Mouse (Mus musculus) MEL (cell line): ENCODE measurements around the gene Hrh1. TPM values are rescaled to one million over a fixed set of nuclear protein-coding genes. Genes with fewer than 3 reads are reported as not detected.

ENCODE experiments used
- DNase-seq: peaks from one replicate; pipeline ENCODE4 v3.0.0; 2011; ENCODE audit warnings: low read depth, low spot score
- H3K27ac ChIP-seq: 2 replicates; pipeline ENCODE4 v1.5.1; 2012; ENCODE audit warnings: low read depth, mild to moderate bottlenecking, control low read depth, low read length, moderate library complexity; ENCODE audit not compliant: control insufficient read depth
- H3K27me3 ChIP-seq, 2 experiments: fragments of 150-350 bp in 1 of 2; sonication (generic) in 1 of 2; 2 replicates each; pipeline ENCODE4 v1.6.1; 2012; ENCODE audit warnings: low read length in 2 of 2, mild to moderate bottlenecking in 2 of 2, improper control_type of control experiment in 1 of 2, moderate library complexity in 1 of 2; ENCODE audit not compliant: insufficient read depth in 2 of 2, control insufficient read depth in 1 of 2
- H3K36me3 ChIP-seq, 2 experiments: 2 replicates each; pipeline ENCODE4 v1.6.1; 2012 to 2014; ENCODE audit warnings: low read length in 2 of 2, improper control_type of control experiment in 1 of 2, inconsistent platforms in 1 of 2, mild to moderate bottlenecking in 1 of 2; ENCODE audit not compliant: insufficient read depth in 2 of 2, control insufficient read depth in 1 of 2
- H3K4me1 ChIP-seq, 2 experiments: fragments of 150-350 bp in 1 of 2; sonication (generic) in 1 of 2; 2 replicates each; pipeline ENCODE4 v1.6.1; 2012; ENCODE audit warnings: low read length in 2 of 2, improper control_type of control experiment in 1 of 2, mild to moderate bottlenecking in 1 of 2; ENCODE audit not compliant: insufficient read depth in 2 of 2, control insufficient read depth in 1 of 2
- H3K4me3 ChIP-seq, 2 experiments: fragments of 150-350 bp in 1 of 2; sonication (generic) in 1 of 2; 2 replicates each; pipeline ENCODE4 v1.5.1; 2012; ENCODE audit warnings: low read depth in 2 of 2, low read length in 2 of 2, mild to moderate bottlenecking in 2 of 2, moderate library complexity in 2 of 2, control low read depth in 1 of 2, improper control_type of control experiment in 1 of 2; ENCODE audit not compliant: control insufficient read depth in 1 of 2, insufficient read depth in 1 of 2
- H3K79me2 ChIP-seq: 2 replicates; pipeline ENCODE4 v1.6.1; 2012; ENCODE audit warnings: mild to moderate bottlenecking, low read length, moderate library complexity; ENCODE audit not compliant: control insufficient read depth, poor library complexity, insufficient read depth
- H3K9ac ChIP-seq: 2 replicates; pipeline ENCODE4 v1.6.1; 2012; ENCODE audit warnings: low read depth, mild to moderate bottlenecking, control low read depth, low read length, moderate library complexity; ENCODE audit not compliant: control insufficient read depth, poor library complexity, severe bottlenecking
- H3K9me3 ChIP-seq: fragments of 150-350 bp; sonication (generic); replicated peaks from 2 replicates; pipeline ENCODE4 v1.6.1; 2012; ENCODE audit warnings: mild to moderate bottlenecking, low read length, improper control_type of control experiment, moderate library complexity; ENCODE audit not compliant: insufficient read depth
- CHD2 ChIP-seq: IDR thresholded peaks from 2 replicates; pipeline ENCODE4 v1.6.1; 2011; ENCODE audit warnings: low read length, improper control_type of control experiment
- CTCF ChIP-seq, 3 experiments: IDR thresholded peaks in 2 of 3; conservative IDR thresholded peaks in 1 of 3; 2 replicates each; pipeline ENCODE4 v1.5.1; 2011 to 2012; ENCODE audit warnings: low read length in 3 of 3, low read depth in 2 of 3, mild to moderate bottlenecking in 2 of 3, improper control_type of control experiment in 1 of 3, inconsistent platforms in 1 of 3, mixed read lengths in 1 of 3, moderate library complexity in 1 of 3; ENCODE audit not compliant: control insufficient read depth in 1 of 3, insufficient read depth in 1 of 3, poor library complexity in 1 of 3, severe bottlenecking in 1 of 3
- HCFC1 ChIP-seq: IDR thresholded peaks from 2 replicates; pipeline ENCODE4 v1.6.1; 2012; ENCODE audit warnings: low read depth, mild to moderate bottlenecking, inconsistent platforms, low read length, improper control_type of control experiment, moderate library complexity
- JUND ChIP-seq: IDR thresholded peaks from 2 replicates; pipeline ENCODE4 v1.6.1; 2011; ENCODE audit warnings: low read depth, mild to moderate bottlenecking, improper control_type of control experiment, low read length
- MAZ ChIP-seq: IDR thresholded peaks from 2 replicates; pipeline ENCODE4 v1.6.1; 2012; ENCODE audit warnings: low read depth, mild to moderate bottlenecking, inconsistent platforms, low read length, improper control_type of control experiment
- MEF2A ChIP-seq: IDR thresholded peaks from 2 replicates; pipeline ENCODE4 v1.6.1; 2014; ENCODE audit warnings: low read depth, mild to moderate bottlenecking, inconsistent platforms, low read length, improper control_type of control experiment; ENCODE audit not compliant: poor library complexity, insufficient replicate concordance, severe bottlenecking; ENCODE audit errors: extremely low read depth
- MYB ChIP-seq: IDR thresholded peaks from 2 replicates; pipeline ENCODE4 v1.6.1; 2011; ENCODE audit warnings: mild to moderate bottlenecking, low read depth, low read length, improper control_type of control experiment
- NELFE ChIP-seq: IDR thresholded peaks from 2 replicates; pipeline ENCODE4 v1.6.1; 2011; ENCODE audit warnings: low read depth, low read length, improper control_type of control experiment
- NRF1 ChIP-seq: IDR thresholded peaks from 2 replicates; pipeline ENCODE4 v1.6.1; 2014; ENCODE audit warnings: low read depth, mild to moderate bottlenecking, inconsistent platforms, low read length, improper control_type of control experiment, moderate library complexity; ENCODE audit not compliant: poor library complexity, insufficient read depth, severe bottlenecking
- RCOR1 ChIP-seq: IDR thresholded peaks from 2 replicates; pipeline ENCODE4 v1.6.1; 2012; ENCODE audit warnings: low read depth, mild to moderate bottlenecking, inconsistent platforms, low read length, improper control_type of control experiment
- SMC3 ChIP-seq: IDR thresholded peaks from 2 replicates; pipeline ENCODE4 v1.6.1; 2011; ENCODE audit warnings: low read depth, low read length, improper control_type of control experiment
- TAL1 ChIP-seq: IDR thresholded peaks from 2 replicates; pipeline ENCODE4 v1.6.1; 2012; ENCODE audit warnings: mild to moderate bottlenecking, inconsistent platforms, low read length, moderate library complexity, mixed read lengths
- TCF12 ChIP-seq: IDR thresholded peaks from 2 replicates; pipeline ENCODE4 v1.6.1; 2014; ENCODE audit warnings: low read depth, mild to moderate bottlenecking, inconsistent platforms, low read length, improper control_type of control experiment, moderate library complexity
- USF1 ChIP-seq: IDR thresholded peaks from 2 replicates; pipeline ENCODE4 v1.6.1; 2014; ENCODE audit warnings: low read depth, mild to moderate bottlenecking, inconsistent platforms, low read length, improper control_type of control experiment, moderate library complexity
- ZMIZ1 ChIP-seq: IDR thresholded peaks from 2 replicates; pipeline ENCODE4 v1.6.1; 2012; ENCODE audit warnings: low read depth, mild to moderate bottlenecking, inconsistent platforms, low read length, improper control_type of control experiment, moderate library complexity
- polyA plus RNA-seq, 2 experiments: library from polyadenylated mRNA; stranded (reverse) in 1 of 2; unstranded in 1 of 2; fragments of >175 nt in 1 of 2; fragments of >200 nt in 1 of 2; gene quantifications; 2 replicates each; pipeline versions ENCODE4 v1.2.1 to v1.2.4; 2012; ENCODE audit warnings: low replicate concordance in 2 of 2, low read depth in 1 of 2; ENCODE audit not compliant: insufficient read length in 2 of 2, insufficient read depth in 1 of 2, missing spikeins in 1 of 2
- total RNA-seq: library from RNA; depleted of rRNA; stranded (reverse); fragments of 300-350 nt; gene quantifications from 2 replicates; pipeline ENCODE4 v1.2.3, GENCODE M21; 2012

The Hrh1 gene
- total and polyA plus RNA-seq, 3 experiments, result not detected

- no peak overlapping the region for H3K27ac ChIP-seq
- H3K4me3 ChIP-seq, result no peak overlapping the region
- H3K36me3 ChIP-seq, result no peaks in the 10 kb centered on the region
- H3K27me3 ChIP-seq, result no peaks in the 10 kb centered on the region
- no peak for DNase-seq
- H3K4me1 ChIP-seq, result no peaks in the 10 kb centered on the region
- H3K9ac ChIP-seq, result no peak overlapping the region
- TF ChIP-seq RCOR1, result no peak
- TF ChIP-seq CHD2, result no peak
- no peak for TF ChIP-seq MAZ
- TF ChIP-seq TCF12, result no peak
- TF ChIP-seq NELFE, result no peak
- no peaks in the 10 kb centered on the region for H3K9me3 ChIP-seq
- no peaks in the 10 kb centered on the region for H3K79me2 ChIP-seq
Observed at GRCm38 (mm10) chr6:114362355-114362754, 35.4 kb upstream of the Hrh1 start.

GRCm38 (mm10) chr6:114363740-114364139, 34.0 kb upstream of the Hrh1 start:
- H3K27me3 ChIP-seq, result no peaks in the 10 kb centered on the region
- no peaks in the 10 kb centered on the region for H3K36me3 ChIP-seq
- no peak for DNase-seq
- no peaks in the 10 kb centered on the region for H3K4me1 ChIP-seq
- no peaks in the 10 kb centered on the region for H3K79me2 ChIP-seq
- no peak overlapping the region for H3K27ac ChIP-seq
- H3K9me3 ChIP-seq, result no peaks in the 10 kb centered on the region
- no peak overlapping the region for H3K4me3 ChIP-seq
- no peak overlapping the region for H3K9ac ChIP-seq
- TF ChIP-seq HCFC1 (no peak), JUND (no peak), MEF2A (no peak), MYB (no peak), CTCF (IDR thresholded peaks at IDR 0.05 in 2 of 3, conservative IDR thresholded peaks at IDR 0.05 in 1 of 3; ENCODE audit: control insufficient read depth in 1 of 3, insufficient read depth in 1 of 3, low read depth in 2 of 3, low read length in 3 of 3, poor library complexity in 1 of 3, severe bottlenecking in 1 of 3) (no peak)

- Histone ChIP-seq H3K9ac (no peak overlapping the region), H3K27me3 (no peaks in the 10 kb centered on the region), H3K4me3 (no peak overlapping the region)
- TF ChIP-seq ZMIZ1 (no peak), USF1 (no peak), TAL1 (no peak), SMC3 (no peak), NRF1 (no peak), NELFE (no peak), CHD2 (no peak)
- TF ChIP-seq, all 39 proteins: peak for 0
- Histone ChIP-seq H3K27ac (no peak overlapping the region), H3K79me2 (no peaks in the 10 kb centered on the region), H3K36me3 (no peaks in the 10 kb centered on the region), H3K9me3 (no peaks in the 10 kb centered on the region), H3K4me1 (no peaks in the 10 kb centered on the region)
- no peak for DNase-seq
Observed at GRCm38 (mm10) chr6:114364734-114365133, 33.0 kb upstream of the Hrh1 start.
